Mouse (Mus musculus): ENCODE results near the gene Vmn2r86. TPM values are rescaled to one million over a fixed set of nuclear protein-coding genes. Genes with fewer than 3 reads are reported as not detected.
"Not testable (repeated sequence)": the region's sequence is repeated elsewhere in the genome, so short reads cannot be mapped to it uniquely, and the experiment has no call there.

Gene Vmn2r86
- polyA plus RNA-seq, 1 experiment from 2014 or later: not detected

- not testable (repeated sequence) for H3K27ac ChIP-seq (ENCODE audit: low read length); H3K27me3 ChIP-seq (ENCODE audit: control insufficient read depth, insufficient read depth, low read depth, low read length); H3K9ac ChIP-seq (ENCODE audit: low read depth, low read length); H3K4me2 ChIP-seq (ENCODE audit: low read depth, low read length); ATAC-seq (ENCODE audit: low read depth); H3K4me1 ChIP-seq (ENCODE audit: control insufficient read depth, low read depth, low read length); H3K9me3 ChIP-seq (replicated peaks; ENCODE audit: control insufficient read depth, low read length); H3K4me3 ChIP-seq (ENCODE audit: low read depth, low read length); H3K36me3 ChIP-seq (ENCODE audit: control insufficient read depth, insufficient read depth)
Measured at GRCm38 (mm10) chr10:130416352-130416751, 39.5 kb downstream of the Vmn2r86 start.

- H3K4me2 ChIP-seq (ENCODE audit: low read depth, low read length); H3K4me3 ChIP-seq (ENCODE audit: low read depth, low read length); H3K36me3 ChIP-seq (ENCODE audit: control insufficient read depth, insufficient read depth); H3K9me3 ChIP-seq (replicated peaks; ENCODE audit: control insufficient read depth, low read length); H3K4me1 ChIP-seq (ENCODE audit: control insufficient read depth, low read depth, low read length); H3K27ac ChIP-seq (ENCODE audit: low read length); H3K9ac ChIP-seq (ENCODE audit: low read depth, low read length); H3K27me3 ChIP-seq (ENCODE audit: control insufficient read depth, insufficient read depth, low read depth, low read length): not testable (repeated sequence)
- ATAC-seq (ENCODE audit: low read depth): peak; percentile 59
- WGBS (ENCODE audit: insufficient replicate concordance): 51% methylated on average over 20 of the region's 35 CpGs
Measured at GRCm38 (mm10) chr10:130412167-130412698, 43.6 kb downstream of the Vmn2r86 start.

DNA sequence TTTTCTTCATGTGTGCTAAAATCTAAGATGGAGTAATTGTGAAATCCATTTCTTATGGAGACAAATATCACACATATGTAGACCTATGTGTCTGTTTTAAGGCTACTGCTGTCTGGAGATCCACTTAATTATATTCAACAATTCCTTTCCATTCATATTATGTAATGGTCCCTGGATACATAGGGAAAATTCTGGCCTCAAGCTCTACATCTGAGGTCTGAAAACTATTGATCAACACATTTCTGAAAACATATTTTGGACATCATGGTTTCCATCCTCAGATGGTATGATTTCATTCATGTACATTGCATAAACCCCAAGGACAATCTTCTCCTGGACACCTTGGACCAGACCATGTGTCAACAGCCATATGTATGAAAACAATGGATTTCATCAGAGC lies 61.6 kb downstream of the Vmn2r86 start, which contains the start of gene Vmn2r84:
Gene Vmn2r84, minus strand, starts transcription at position 101 of the 400 bp plus-strand sequence.
- Histone ChIP-seq H3K4me1 (ENCODE audit: control insufficient read depth, low read depth, low read length) (no peaks in the 10 kb centered on the region), H3K9me3 (replicated peaks; ENCODE audit: control insufficient read depth, low read length) (no peaks in the 10 kb centered on the region), H3K27me3 (ENCODE audit: control insufficient read depth, insufficient read depth, low read depth, low read length) (no peaks in the 10 kb centered on the region), H3K9ac (ENCODE audit: low read depth, low read length) (no peak within 1 kb of the TSS), H3K36me3 (ENCODE audit: control insufficient read depth, insufficient read depth) (no peaks in the 10 kb centered on the region), H3K4me3 (ENCODE audit: low read depth, low read length) (no peak within 1 kb of the TSS), H3K27ac (ENCODE audit: low read length) (no peak within 1 kb of the TSS), H3K4me2 (ENCODE audit: low read depth, low read length) (no peak within 1 kb of the TSS)
- no peak for ATAC-seq (ENCODE audit: low read depth)

Other genes with a start within 250 kb of the Vmn2r86 start
- gene Olfr827, start 241.6 kb downstream of the Vmn2r86 start, polyA plus RNA-seq (2015; fragmentation: Nextera tagmentation; extraction: Ambion mirVana): not detected in 2 replicates
- not detected in 2 replicates for gene Neurod4, start 175.8 kb downstream of the Vmn2r86 start, polyA plus RNA-seq (2015; fragmentation: Nextera tagmentation; extraction: Ambion mirVana)
- 1.2 and 1.3 TPM in 2 replicates for gene Tespa1, start 133.2 kb downstream of the Vmn2r86 start, polyA plus RNA-seq (2015; fragmentation: Nextera tagmentation; extraction: Ambion mirVana)
- 0.01 TPM in 1 of 2 replicates, not detected in the other for gene Vmn2r84, start 61.7 kb downstream of the Vmn2r86 start, polyA plus RNA-seq (2015; fragmentation: Nextera tagmentation; extraction: Ambion mirVana)
- 0.01 TPM in 1 of 2 replicates, not detected in the other for gene Vmn2r85, start 26.3 kb downstream of the Vmn2r86 start, polyA plus RNA-seq (2015; fragmentation: Nextera tagmentation; extraction: Ambion mirVana)
- not detected in 2 replicates for gene Vmn2r87, start 41.3 kb upstream of the Vmn2r86 start, polyA plus RNA-seq (2015; fragmentation: Nextera tagmentation; extraction: Ambion mirVana)

Measured in liver, embryonic 16.5 days (tissue).